Mouse (Mus musculus) retina, embryonic 14.5 days (tissue): ENCODE results near the gene Bloc1s1.
A peak's percentile ranks its signal among the peaks of the same experiment; 100 is the strongest.

Source experiments
- DNase-seq: peaks from one replicate; pipeline ENCODE4 v3.0.0-alpha.2; 2015; ENCODE audit warnings: low spot score

The Bloc1s1 gene

DNA sequence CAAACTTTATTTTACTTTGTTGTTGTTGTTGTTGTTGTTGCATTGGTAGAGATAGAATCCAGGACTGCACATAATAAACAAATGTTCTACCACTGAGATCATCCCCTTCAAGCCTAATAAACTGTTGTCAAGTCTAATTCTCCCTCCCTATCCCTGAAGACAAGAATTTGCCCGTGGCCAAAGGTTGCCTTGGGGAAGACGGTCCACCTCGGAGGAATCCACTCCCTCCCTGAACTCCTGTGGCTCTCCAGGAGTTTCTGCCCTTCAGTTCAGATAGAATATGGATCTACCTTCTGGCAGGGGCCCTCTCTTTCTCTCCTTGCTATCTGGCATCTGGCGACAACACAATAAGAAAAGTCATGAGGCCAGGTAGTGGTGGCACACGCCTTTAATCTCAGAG lies 19.0 kb downstream of the Bloc1s1 start:
- no peak for DNase-seq

DNA sequence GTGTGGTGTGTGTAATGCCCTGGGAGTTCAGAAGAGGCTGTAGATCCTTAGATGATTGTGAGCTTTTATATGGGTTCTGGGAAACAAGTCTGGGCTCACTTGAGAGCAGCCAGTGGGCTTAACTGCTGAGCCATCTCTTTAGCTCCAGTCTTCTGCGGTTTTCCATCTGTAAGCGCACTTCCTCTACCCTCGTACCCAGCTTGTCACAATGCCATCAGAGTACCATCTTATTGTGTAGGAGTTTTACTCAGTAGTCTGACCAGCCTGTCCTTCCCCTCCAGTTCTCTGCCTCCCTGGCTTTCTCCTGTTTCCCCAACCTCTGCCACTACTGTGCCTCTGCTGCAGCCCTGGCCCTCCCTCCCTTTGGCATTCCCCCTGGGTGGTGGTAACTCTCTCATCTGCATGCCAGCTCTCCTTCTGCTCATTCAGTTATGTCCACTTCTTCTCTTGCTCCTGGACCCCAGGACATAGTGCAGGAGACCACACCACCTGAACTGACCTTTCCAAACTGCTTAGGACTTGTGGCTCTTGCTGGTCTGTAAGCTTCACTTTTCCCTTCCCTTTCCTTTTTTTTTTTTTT lies 21.3 kb downstream of the Bloc1s1 start:
- no peak for DNase-seq

GRCm38 (mm10) chr10:128901409-128901808 lies 22.4 kb downstream of the Bloc1s1 start:
- DNase-seq = no peak

- no peak for DNase-seq
Observed at GRCm38 (mm10) chr10:128900698-128901097, 23.1 kb downstream of the Bloc1s1 start, which contains the start of gene Cd63. Cd63 (plus strand) TSS chr10:128900989.

DNA sequence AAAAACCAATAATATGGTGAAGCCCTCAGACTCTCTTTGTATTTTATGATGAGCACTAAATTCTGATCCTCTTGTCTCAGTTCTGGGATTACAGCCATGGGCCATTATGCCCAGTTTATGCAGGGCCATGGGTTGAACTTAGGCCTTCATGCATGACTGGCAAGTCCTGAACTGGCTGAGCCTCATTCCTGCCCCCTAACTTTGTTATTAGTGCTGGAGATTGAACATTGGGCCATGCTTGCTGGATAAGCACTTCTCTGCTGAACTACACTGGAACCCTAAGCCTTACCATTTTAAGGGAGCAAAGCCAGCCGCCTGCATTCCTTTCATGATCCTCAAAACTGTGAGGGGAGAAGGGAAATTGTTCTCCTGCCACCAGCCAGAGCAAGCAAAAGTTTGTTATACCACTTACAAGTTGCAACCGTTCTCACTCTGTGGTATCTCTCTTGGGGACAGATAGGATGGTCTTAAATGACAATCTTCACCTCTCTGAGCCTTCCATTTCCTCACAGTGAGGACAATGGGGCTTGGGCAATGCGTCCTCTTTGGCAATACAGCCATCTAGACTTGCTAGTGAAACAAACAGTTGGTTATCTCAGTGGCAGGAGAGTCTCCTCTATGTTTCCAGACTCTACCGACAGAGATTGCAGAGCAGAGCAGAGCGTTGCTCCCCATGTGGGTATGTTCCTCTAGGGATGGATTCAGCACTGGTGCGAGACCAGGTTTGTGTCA lies 23.9 kb downstream of the Bloc1s1 start:
- DNase-seq = no peak

DNA sequence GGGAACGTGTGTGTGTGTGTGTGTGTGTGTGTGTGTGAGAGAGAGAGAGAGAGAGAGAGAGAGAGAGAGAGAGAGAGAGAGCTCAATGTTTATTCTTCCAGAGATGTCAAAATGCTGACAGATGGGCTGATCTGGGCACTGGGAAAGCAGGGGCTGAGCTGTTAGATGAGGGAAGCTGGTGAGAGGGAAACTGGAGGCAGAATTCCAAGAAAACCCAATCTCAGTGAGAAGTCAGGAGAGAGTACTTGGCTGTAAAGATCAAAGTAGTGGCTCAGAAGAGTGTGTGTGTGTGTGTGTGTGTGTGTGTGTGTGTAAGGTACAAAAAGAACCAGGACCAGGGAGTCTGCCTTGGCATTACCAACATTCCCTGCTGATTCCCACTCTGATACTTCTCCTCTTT lies 26.3 kb downstream of the Bloc1s1 start:
- no peak for DNase-seq

GRCm38 (mm10) chr10:128896807-128897206 lies 27.0 kb downstream of the Bloc1s1 start:
- DNase-seq = no peak

- no peak for DNase-seq
Observed at GRCm38 (mm10) chr10:128895952-128896693, 27.7 kb downstream of the Bloc1s1 start.

GRCm38 (mm10) chr10:128895437-128895836 lies 28.4 kb downstream of the Bloc1s1 start:
- DNase-seq = peak; percentile 99

DNA sequence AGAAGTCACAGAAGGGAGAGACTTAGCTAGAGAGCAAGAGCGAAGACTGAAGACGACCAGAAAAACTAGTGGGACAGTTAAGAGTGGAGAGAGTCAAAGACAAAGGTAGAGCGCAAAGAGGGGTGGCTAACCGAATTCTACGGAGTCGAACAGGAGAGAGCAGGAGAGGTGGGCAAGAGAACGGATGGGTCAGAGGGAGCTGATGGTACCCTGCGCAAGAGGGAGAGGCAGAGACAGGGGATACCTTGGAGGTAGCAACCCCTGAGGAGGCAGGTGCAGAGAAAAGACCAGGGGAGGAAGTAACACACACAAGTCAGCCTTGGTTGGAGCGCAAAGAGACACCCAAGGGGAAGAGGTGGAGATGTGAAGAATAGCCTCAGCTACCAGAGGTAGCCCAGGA lies 31.6 kb downstream of the Bloc1s1 start:
- no peak for DNase-seq

DNA sequence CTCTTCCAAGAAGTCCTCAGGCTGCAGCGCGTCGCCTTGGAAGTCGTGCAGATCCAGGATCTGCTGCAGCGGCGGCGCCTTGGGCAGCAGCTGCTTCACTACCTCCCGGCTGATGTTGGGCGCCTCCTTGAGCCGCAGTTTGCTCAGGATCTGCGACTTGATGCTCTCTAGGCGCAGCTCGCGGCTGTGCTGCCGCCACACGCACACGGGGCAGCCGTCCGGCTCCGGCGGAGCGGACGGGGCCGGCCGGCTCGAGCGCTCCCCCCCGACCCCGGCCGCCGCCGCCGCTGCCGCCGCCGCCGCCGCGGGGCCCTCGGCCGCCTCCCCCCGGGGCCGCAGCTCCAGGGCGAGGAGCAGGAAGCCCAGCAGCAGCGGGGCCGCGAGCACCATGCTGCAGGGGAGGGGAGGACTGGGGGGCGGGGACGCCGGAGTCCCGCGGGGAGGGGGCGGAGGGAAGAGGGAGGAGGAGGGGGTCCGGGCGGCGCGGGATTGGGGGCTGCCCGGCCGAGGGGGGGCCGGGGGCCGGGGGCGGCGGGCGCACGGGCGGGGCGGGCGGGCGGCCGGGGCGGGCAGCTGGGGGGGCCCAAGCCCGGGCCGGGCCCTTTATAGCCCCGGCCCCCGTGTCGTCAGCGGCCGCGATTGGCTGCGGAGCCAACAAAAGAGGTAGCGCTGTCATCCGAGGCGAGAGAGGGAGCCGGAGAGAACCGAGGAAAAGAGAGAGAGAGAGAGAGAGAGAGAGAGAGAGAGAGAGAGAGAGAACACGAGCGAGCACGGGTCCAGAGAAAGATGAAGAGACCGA lies 32.3 kb downstream of the Bloc1s1 start, which contains the start of gene Gdf11:
Gdf11 (minus strand) TSS at position 423 of the 799 bp plus-strand sequence.
- peak; percentile 84 for DNase-seq

- peak; percentile 32 for DNase-seq
Observed at GRCm38 (mm10) chr10:128890383-128891295, 33.2 kb downstream of the Bloc1s1 start.

DNA sequence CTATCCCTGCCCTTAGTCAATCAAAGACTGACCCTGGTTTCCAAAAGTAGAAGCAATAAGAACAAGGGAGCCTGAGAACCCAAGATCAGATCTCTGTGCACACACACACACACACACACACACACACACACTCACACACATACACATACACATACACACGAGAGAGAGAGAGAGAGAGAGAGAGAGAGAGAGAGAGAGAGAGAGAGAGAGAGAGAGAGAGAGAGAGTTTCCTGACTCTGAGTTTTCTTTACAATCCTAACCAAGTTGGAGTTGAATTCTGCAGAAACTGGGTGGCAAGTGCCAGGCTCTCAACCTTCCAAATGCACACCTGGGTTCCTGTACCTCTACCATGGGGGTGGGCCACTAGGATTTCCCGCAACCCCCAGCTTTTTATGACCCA lies 34.0 kb downstream of the Bloc1s1 start:
- no peak for DNase-seq

DNA sequence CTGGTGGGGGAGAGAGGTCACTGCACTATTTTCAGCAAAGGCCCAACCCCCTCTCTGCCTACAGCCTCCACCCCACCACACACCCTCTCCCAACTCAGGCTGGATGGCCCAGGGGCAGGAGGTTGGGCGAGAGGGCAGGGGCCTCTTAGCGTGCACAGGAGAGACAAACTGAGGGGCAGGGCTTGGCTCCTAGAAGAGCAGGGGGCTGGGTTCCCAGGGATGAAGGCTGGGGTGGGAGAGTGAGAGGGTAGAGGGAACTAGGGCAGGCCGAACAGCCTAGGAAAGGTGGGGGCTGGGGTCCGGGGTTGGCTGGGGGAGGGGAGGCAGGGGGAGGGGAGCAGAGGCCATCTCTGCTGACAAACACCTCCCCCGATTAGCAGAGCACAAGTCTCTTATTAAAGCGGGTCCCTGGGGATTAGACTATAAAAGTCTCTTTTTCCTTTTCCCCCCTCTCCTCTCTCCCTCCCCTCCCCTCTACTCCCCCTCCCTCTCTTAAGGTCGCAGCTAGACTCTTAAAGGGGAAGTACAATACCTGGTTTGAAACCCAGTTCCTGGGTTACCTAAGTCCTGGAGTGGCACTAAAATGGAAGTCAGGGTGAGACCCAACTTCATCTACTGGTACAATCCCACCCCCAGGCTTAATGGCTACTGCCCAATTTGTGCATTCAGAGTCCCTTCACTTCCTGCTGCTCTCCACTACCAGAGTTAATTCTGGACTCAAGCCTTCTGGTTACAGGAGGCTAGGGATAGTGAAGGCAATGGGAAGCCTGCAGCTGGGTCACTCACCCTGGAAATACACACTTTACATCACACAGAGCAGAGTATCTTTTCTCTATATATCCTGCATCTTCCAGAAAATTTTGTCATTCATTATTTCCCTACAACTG lies 34.7 kb downstream of the Bloc1s1 start:
- DNase-seq = peak; percentile 83

DNA sequence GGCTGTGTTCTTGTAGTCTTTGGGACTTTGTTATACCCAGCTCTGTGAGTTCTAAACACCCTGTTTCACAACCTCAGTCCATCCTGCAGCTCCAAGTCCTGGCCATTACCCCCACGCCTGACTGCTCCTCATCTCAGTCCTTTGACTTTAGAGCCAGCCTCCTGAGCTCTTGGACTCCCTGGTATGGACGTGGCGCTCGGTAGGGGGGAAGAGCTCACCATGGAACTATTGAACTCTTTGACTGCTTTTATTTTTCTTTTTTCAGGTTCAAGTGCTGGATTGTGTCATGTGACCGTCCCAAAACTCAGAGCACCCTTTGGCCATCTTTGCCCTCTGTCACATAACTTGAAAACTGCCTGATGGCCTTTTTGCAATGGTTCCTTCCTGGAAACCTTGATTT lies 41.8 kb downstream of the Bloc1s1 start:
- DNase-seq = no peak

- DNase-seq = no peak
Observed at GRCm38 (mm10) chr10:128878811-128879210, 45.0 kb downstream of the Bloc1s1 start.

- no peak for DNase-seq
Observed at GRCm38 (mm10) chr10:128878291-128878690, 45.5 kb downstream of the Bloc1s1 start.

GRCm38 (mm10) chr10:128870341-128870740 lies 53.5 kb downstream of the Bloc1s1 start:
- DNase-seq = no peak
